Mouse (Mus musculus) embryonic facial prominence, embryonic 13.5 days (tissue): ENCODE results near the gene Gas7. TPM values are rescaled to one million over a fixed set of nuclear protein-coding genes. Genes with fewer than 3 reads are reported as not detected.

Source experiments
- ATAC-seq: fragments of 200-750 bp; cut with Nextera tagmentation; 2 replicates; pipeline ENCODE4 v1.8.0; 2017; ENCODE audit warnings: low read depth; ENCODE audit not compliant: insufficient number of reproducible peaks, insufficient read depth, low FRiP score, low TSS enrichment
- H3K27ac ChIP-seq: fragments of 300-500 bp; sonication (generic); 2 replicates; pipeline ENCODE4 v1.5.1; 2015; ENCODE audit warnings: moderate library complexity, mild to moderate bottlenecking, inconsistent platforms
- H3K27me3 ChIP-seq: fragments of 300-500 bp; sonication (generic); 2 replicates; pipeline ENCODE4 v1.6.1; 2015; ENCODE audit warnings: mild to moderate bottlenecking, inconsistent platforms
- H3K36me3 ChIP-seq: fragments of 300-500 bp; sonication (generic); 2 replicates; pipeline ENCODE4 v1.6.1; 2015; ENCODE audit warnings: mild to moderate bottlenecking, inconsistent platforms
- H3K4me1 ChIP-seq: fragments of 300-500 bp; sonication (generic); 2 replicates; pipeline ENCODE4 v1.6.1; 2015; ENCODE audit warnings: inconsistent platforms
- H3K4me2 ChIP-seq: fragments of 300-500 bp; sonication (generic); 2 replicates; pipeline ENCODE4 v1.6.1; 2015; ENCODE audit warnings: moderate library complexity, mild to moderate bottlenecking, inconsistent platforms
- H3K4me3 ChIP-seq: fragments of 300-500 bp; sonication (generic); 2 replicates; pipeline ENCODE4 v1.5.1; 2015; ENCODE audit warnings: mild to moderate bottlenecking, inconsistent platforms
- H3K9ac ChIP-seq: fragments of 300-500 bp; sonication (generic); 2 replicates; pipeline ENCODE4 v1.6.1; 2015; ENCODE audit warnings: mild to moderate bottlenecking, inconsistent platforms
- H3K9me3 ChIP-seq: fragments of 300-500 bp; sonication (generic); 2 replicates; pipeline ENCODE4 v1.6.1; 2016; ENCODE audit warnings: inconsistent platforms
- WGBS: fragments of 180-500 bp; shearing (Covaris S2); methylation state at CpG from one replicate; pipeline ENCODE4 v1.1.7; 2015; ENCODE audit warnings: mixed read lengths; 5-methylcytosine and 5-hydroxymethylcytosine counted together
- polyA plus RNA-seq: library from polyadenylated mRNA; unstranded; fragments of >200 nt; fragmentation: Nextera tagmentation; extraction: Ambion mirVana; gene quantifications from 2 replicates; pipeline ENCODE4 v1.2.1, GENCODE M21; 2015

Gene Gas7
- polyA plus RNA-seq, 1 experiment from 2014 or later: 9.3 TPM

GRCm38 (mm10) chr11:67651731-67652130 lies 196.5 kb downstream of the Gas7 start:
- WGBS: 71% methylated on average over 6 of the region's 6 CpGs

GRCm38 (mm10) chr11:67652194-67652892 lies 197.1 kb downstream of the Gas7 start:
- no peak overlapping the region for H3K4me3 ChIP-seq
- WGBS: 13% methylated on average over 14 of the region's 14 CpGs
- peaks cover 16% of the 10 kb centered on the region for H3K4me1 ChIP-seq
- H3K4me2 ChIP-seq: peak overlapping the region; percentile 41
- H3K27me3 ChIP-seq: no peaks in the 10 kb centered on the region; the same call in 1 of the 2 replicates
- H3K9ac ChIP-seq: 0 out of 2 replicates have a peak overlapping the region, but pooled peaks have one; percentile 32
- no peak for ATAC-seq
- H3K9me3 ChIP-seq: no peaks in the 10 kb centered on the region
- no peaks in the 10 kb centered on the region for H3K36me3 ChIP-seq
- H3K27ac ChIP-seq: no peak overlapping the region

More at GRCm38 (mm10) chr11:67651731-67652130, 196.5 kb downstream of the Gas7 start:
- Histone ChIP-seq H3K4me2 (no peak overlapping the region), H3K4me1 (peaks cover 16% of the 10 kb centered on the region), H3K36me3 (no peaks in the 10 kb centered on the region), H3K27me3 (no peaks in the 10 kb centered on the region; the same call in 1 of the 2 replicates), H3K4me3 (no peak overlapping the region), H3K9ac (no peak overlapping the region), H3K27ac (no peak overlapping the region), H3K9me3 (no peaks in the 10 kb centered on the region)
- no peak for ATAC-seq

- H3K4me2 ChIP-seq: peak overlapping the region; percentile 41
- 40% methylated on average over 6 of the region's 6 CpGs for WGBS
- H3K4me3 ChIP-seq: no peak overlapping the region
Observed at GRCm38 (mm10) chr11:67652893-67653255, 197.6 kb downstream of the Gas7 start.

GRCm38 (mm10) chr11:67653521-67654090 lies 198.4 kb downstream of the Gas7 start:
- H3K9me3 ChIP-seq: no peaks in the 10 kb centered on the region
- no peak overlapping the region for H3K27ac ChIP-seq
- H3K4me1 ChIP-seq: peaks cover 16% of the 10 kb centered on the region
- H3K27me3 ChIP-seq: no peaks in the 10 kb centered on the region; the same call in 1 of the 2 replicates
- no peaks in the 10 kb centered on the region for H3K36me3 ChIP-seq
- 92% methylated on average over 9 of the region's 9 CpGs for WGBS
- ATAC-seq: no peak
- H3K4me2 ChIP-seq: no peak overlapping the region
- H3K4me3 ChIP-seq: no peak overlapping the region
- no peak overlapping the region for H3K9ac ChIP-seq

More at GRCm38 (mm10) chr11:67652893-67653255, 197.6 kb downstream of the Gas7 start:
- ATAC-seq: no peak
- Histone ChIP-seq H3K9me3 (no peaks in the 10 kb centered on the region), H3K36me3 (no peaks in the 10 kb centered on the region), H3K4me1 (peaks cover 16% of the 10 kb centered on the region), H3K27ac (no peak overlapping the region), H3K9ac (0 out of 2 replicates have a peak overlapping the region, but pooled peaks have one; percentile 32), H3K27me3 (no peaks in the 10 kb centered on the region; the same call in 1 of the 2 replicates)

- Histone ChIP-seq H3K27me3 (no peaks in the 10 kb centered on the region), H3K27ac (no peak overlapping the region), H3K9me3 (no peaks in the 10 kb centered on the region), H3K36me3 (no peaks in the 10 kb centered on the region), H3K4me2 (no peak overlapping the region), H3K9ac (no peak overlapping the region), H3K4me3 (no peak overlapping the region), H3K4me1 (peaks cover 16% of the 10 kb centered on the region)
- ATAC-seq: no peak
- 83% methylated on average over 4 of the region's 4 CpGs for WGBS
Observed at GRCm38 (mm10) chr11:67654514-67654913, 199.3 kb downstream of the Gas7 start.

- Histone ChIP-seq H3K36me3 (no peaks in the 10 kb centered on the region), H3K4me1 (peaks cover 16% of the 10 kb centered on the region), H3K4me3 (no peak overlapping the region), H3K4me2 (no peak overlapping the region), H3K27me3 (no peaks in the 10 kb centered on the region), H3K9me3 (no peaks in the 10 kb centered on the region), H3K9ac (0 out of 2 replicates have a peak overlapping the region, but pooled peaks have one; percentile 21), H3K27ac (no peak overlapping the region)
- no peak for ATAC-seq
- WGBS: 67% methylated on average over 17 of the region's 17 CpGs
Observed at GRCm38 (mm10) chr11:67655236-67655959, 200.2 kb downstream of the Gas7 start.

GRCm38 (mm10) chr11:67656366-67656765 lies 201.1 kb downstream of the Gas7 start:
- Histone ChIP-seq H3K9ac (no peak overlapping the region), H3K4me1 (peaks cover 16% of the 10 kb centered on the region), H3K4me2 (no peak overlapping the region), H3K27me3 (no peaks in the 10 kb centered on the region), H3K9me3 (no peaks in the 10 kb centered on the region), H3K4me3 (no peak overlapping the region), H3K27ac (no peak overlapping the region), H3K36me3 (no peaks in the 10 kb centered on the region)
- no peak for ATAC-seq
- 71% methylated on average over 7 of the region's 7 CpGs for WGBS

- no peaks in the 10 kb centered on the region for H3K36me3 ChIP-seq
- H3K4me3 ChIP-seq: no peak overlapping the region
- no peak overlapping the region for H3K27ac ChIP-seq
- H3K4me2 ChIP-seq: no peak overlapping the region
- WGBS: 88% methylated on average over 9 of the region's 9 CpGs
- H3K4me1 ChIP-seq: peaks cover 13% of the 10 kb centered on the region
- no peak overlapping the region for H3K9ac ChIP-seq
- H3K27me3 ChIP-seq: no peaks in the 10 kb centered on the region
- H3K9me3 ChIP-seq: no peaks in the 10 kb centered on the region
- ATAC-seq: no peak
Observed at GRCm38 (mm10) chr11:67656811-67657210, 201.6 kb downstream of the Gas7 start.

- no peaks in the 10 kb centered on the region for H3K36me3 ChIP-seq
- H3K4me2 ChIP-seq: no peak overlapping the region
- H3K27ac ChIP-seq: no peak overlapping the region
- no peak overlapping the region for H3K9ac ChIP-seq
- ATAC-seq: no peak
- WGBS: 44% methylated on average over 11 of the region's 11 CpGs
- no peak overlapping the region for H3K4me3 ChIP-seq
- no peaks in the 10 kb centered on the region for H3K9me3 ChIP-seq
- H3K27me3 ChIP-seq: no peaks in the 10 kb centered on the region
- H3K4me1 ChIP-seq: peaks cover 5% of the 10 kb centered on the region
Observed at GRCm38 (mm10) chr11:67657685-67658382, 202.6 kb downstream of the Gas7 start.

- H3K27ac ChIP-seq: no peak overlapping the region
- WGBS: 88% methylated on average over 8 of the region's 8 CpGs
- H3K27me3 ChIP-seq: no peaks in the 10 kb centered on the region; the same call in 1 of the 2 replicates
- H3K4me2 ChIP-seq: no peak overlapping the region
- H3K9ac ChIP-seq: no peak overlapping the region
- H3K4me3 ChIP-seq: no peak overlapping the region
- no peak for ATAC-seq
- H3K9me3 ChIP-seq: no peaks in the 10 kb centered on the region
- H3K4me1 ChIP-seq: no peaks in the 10 kb centered on the region
- no peaks in the 10 kb centered on the region for H3K36me3 ChIP-seq
Observed at GRCm38 (mm10) chr11:67661465-67661864, 206.2 kb downstream of the Gas7 start.

GRCm38 (mm10) chr11:67663437-67663836 lies 208.2 kb downstream of the Gas7 start:
- no peak for ATAC-seq
- Histone ChIP-seq H3K4me2 (no peak overlapping the region), H3K27me3 (no peaks in the 10 kb centered on the region; the same call in 1 of the 2 replicates), H3K9me3 (no peaks in the 10 kb centered on the region), H3K4me3 (no peak overlapping the region), H3K27ac (no peak overlapping the region), H3K4me1 (peaks cover 8% of the 10 kb centered on the region), H3K9ac (no peak overlapping the region), H3K36me3 (no peaks in the 10 kb centered on the region)
- 90% methylated on average over 4 of the region's 4 CpGs for WGBS
